Mouse (Mus musculus) stomach, postnatal 0 days (tissue): Measurements from ENCODE around the gene Smpx. TPM values are rescaled to one million over a fixed set of nuclear protein-coding genes. Genes with fewer than 3 reads are reported as not detected.
A peak's percentile ranks its signal among the peaks of the same experiment; 100 is the strongest.

Source experiments
- ATAC-seq: fragments of 200-750 bp; cut with Nextera tagmentation; 2 replicates; pipeline ENCODE4 v1.8.0; 2017; ENCODE audit not compliant: low FRiP score, low TSS enrichment
- DNase-seq: peaks from one replicate; pipeline ENCODE4 v3.0.0-alpha.2; 2016; ENCODE audit warnings: low spot score
- H3K27ac ChIP-seq: fragments of 300-500 bp; sonication (generic); replicated peaks from 2 replicates; pipeline ENCODE4 v1.5.1; 2014; ENCODE audit warnings: mild to moderate bottlenecking, control low read depth
- H3K27me3 ChIP-seq: fragments of 300-500 bp; sonication (generic); 2 replicates; pipeline ENCODE4 v1.6.1; 2014; ENCODE audit warnings: low read length; ENCODE audit not compliant: control insufficient read depth, insufficient read depth
- H3K36me3 ChIP-seq: fragments of 300-500 bp; sonication (generic); 2 replicates; pipeline ENCODE4 v1.6.1; 2014; ENCODE audit warnings: low read length, mixed read lengths; ENCODE audit not compliant: control insufficient read depth, insufficient read depth
- H3K4me1 ChIP-seq: fragments of 300-500 bp; sonication (generic); replicated peaks from 2 replicates; pipeline ENCODE4 v1.6.1; 2014; ENCODE audit warnings: antibody characterized with exemption; ENCODE audit not compliant: control insufficient read depth, insufficient read depth
- H3K4me2 ChIP-seq: fragments of 300-500 bp; sonication (generic); replicated peaks from 2 replicates; pipeline ENCODE4 v1.6.1; 2014; ENCODE audit warnings: low read depth, mild to moderate bottlenecking, control low read depth, moderate library complexity
- H3K4me3 ChIP-seq: fragments of 300-500 bp; sonication (generic); 2 replicates; pipeline ENCODE4 v1.5.1; 2014; ENCODE audit warnings: low read depth, low read length, control low read depth
- H3K9ac ChIP-seq: fragments of 300-500 bp; sonication (generic); 2 replicates; pipeline ENCODE4 v1.6.1; 2014; ENCODE audit warnings: mild to moderate bottlenecking, low read length, control low read depth, mixed read lengths
- H3K9me3 ChIP-seq: fragments of 300-500 bp; sonication (generic); 2 replicates; pipeline ENCODE4 v1.6.1; 2016; ENCODE audit warnings: low read length; ENCODE audit not compliant: control insufficient read depth
- CTCF ChIP-seq: IDR thresholded peaks from 2 replicates; pipeline ENCODE4 v1.5.1; 2016; ENCODE audit warnings: antibody characterized with exemption, low read depth, mild to moderate bottlenecking, moderate library complexity
- EP300 ChIP-seq: optimal IDR thresholded peaks from 2 replicates; pipeline ENCODE3; 2016; ENCODE audit warnings: antibody characterized with exemption
- WGBS: fragments of 180-500 bp; shearing (Covaris S2); extraction: QIAGEN DNeasy Blood & Tissue Kit; methylation state at CpG from one replicate; pipeline ENCODE4 v1.1.7; 2014; 5-methylcytosine and 5-hydroxymethylcytosine counted together
- polyA plus RNA-seq: library from polyadenylated mRNA; unstranded; fragments of >200 nt; fragmentation: Nextera tagmentation; extraction: Ambion mirVana; gene quantifications from 2 replicates; pipeline ENCODE4 v1.2.1, GENCODE M21; 2015

The Smpx gene
- 22.7 and 23.6 TPM in 2 replicates for polyA plus RNA-seq

- Histone ChIP-seq H3K4me3 (no peak within 1 kb of the TSS), H3K27ac (no peak within 1 kb of the TSS), H3K36me3 (no peaks in the 10 kb centered on the region), H3K4me2 (no peak within 1 kb of the TSS), H3K27me3 (no peaks in the 10 kb centered on the region), H3K9me3 (no peaks in the 10 kb centered on the region), H3K9ac (no peak within 1 kb of the TSS), H3K4me1 (no peaks in the 10 kb centered on the region)
- DNase-seq (no peak), ATAC-seq (no peak)
- 48% methylated on average over 8 of the region's 8 CpGs for WGBS
- TF ChIP-seq EP300 (no peak), CTCF (no peak)
Observed at GRCm38 (mm10) chrX:157698862-157699261, at the start of gene Smpx. Gene Smpx, plus strand, starts transcription at chrX:157698910.

- no peak for ATAC-seq
Observed at GRCm38 (mm10) chrX:157655047-157655446, 43.7 kb upstream of the Smpx start.

GRCm38 (mm10) chrX:157657356-157657755 is 41.4 kb upstream of the Smpx start:
- Histone ChIP-seq H3K9me3 (no peaks in the 10 kb centered on the region), H3K36me3 (no peaks in the 10 kb centered on the region), H3K4me3 (no peak overlapping the region), H3K4me2 (no peak overlapping the region), H3K4me1 (no peaks in the 10 kb centered on the region), H3K9ac (no peak overlapping the region), H3K27ac (no peak overlapping the region), H3K27me3 (no peaks in the 10 kb centered on the region)
- TF ChIP-seq CTCF (no peak), EP300 (no peak)
- no peak for DNase-seq
- no peak for ATAC-seq

More at GRCm38 (mm10) chrX:157655047-157655446, 43.7 kb upstream of the Smpx start:
- no peak overlapping the region for H3K27ac ChIP-seq
- H3K9me3 ChIP-seq: no peaks in the 10 kb centered on the region
- H3K4me1 ChIP-seq: no peaks in the 10 kb centered on the region
- H3K27me3 ChIP-seq: no peaks in the 10 kb centered on the region
- TF ChIP-seq EP300: no peak
- TF ChIP-seq CTCF: no peak
- H3K9ac ChIP-seq: no peak overlapping the region
- no peak overlapping the region for H3K4me2 ChIP-seq
- no peak for DNase-seq
- no peak overlapping the region for H3K4me3 ChIP-seq
- no peaks in the 10 kb centered on the region for H3K36me3 ChIP-seq

- WGBS: 80% methylated on average over 2 of the region's 2 CpGs
- H3K4me1 ChIP-seq: no peaks in the 10 kb centered on the region
- TF ChIP-seq EP300: no peak
- TF ChIP-seq CTCF: peak; percentile 39
- H3K27ac ChIP-seq: no peak overlapping the region
- H3K4me2 ChIP-seq: no peak overlapping the region
- H3K9ac ChIP-seq: no peak overlapping the region
- no peaks in the 10 kb centered on the region for H3K36me3 ChIP-seq
- no peak for ATAC-seq
- no peak overlapping the region for H3K4me3 ChIP-seq
- H3K27me3 ChIP-seq: no peaks in the 10 kb centered on the region
- DNase-seq: no peak
- H3K9me3 ChIP-seq: no peaks in the 10 kb centered on the region
Observed at GRCm38 (mm10) chrX:157671820-157672219, 26.9 kb upstream of the Smpx start.

GRCm38 (mm10) chrX:157674667-157675350 is 23.9 kb upstream of the Smpx start:
- TF ChIP-seq CTCF: no peak
- no peak for TF ChIP-seq EP300
- H3K27me3 ChIP-seq: no peaks in the 10 kb centered on the region
- no peaks in the 10 kb centered on the region for H3K9me3 ChIP-seq
- H3K36me3 ChIP-seq: no peaks in the 10 kb centered on the region
- no peak for ATAC-seq
- no peak overlapping the region for H3K4me3 ChIP-seq
- 62% methylated on average over 3 of the region's 3 CpGs for WGBS
- no peaks in the 10 kb centered on the region for H3K4me1 ChIP-seq
- H3K9ac ChIP-seq: no peak overlapping the region
- no peak overlapping the region for H3K27ac ChIP-seq
- no peak overlapping the region for H3K4me2 ChIP-seq
- DNase-seq: no peak

- H3K4me3 ChIP-seq: no peak overlapping the region
- H3K4me2 ChIP-seq: no peak overlapping the region
- no peaks in the 10 kb centered on the region for H3K9me3 ChIP-seq
- no peak overlapping the region for H3K9ac ChIP-seq
- TF ChIP-seq CTCF (no peak), EP300 (no peak)
- no peaks in the 10 kb centered on the region for H3K4me1 ChIP-seq
- no peak for DNase-seq
- H3K36me3 ChIP-seq: no peaks in the 10 kb centered on the region
- WGBS: 47% methylated on average over 4 of the region's 4 CpGs
- ATAC-seq: no peak
- H3K27ac ChIP-seq: no peak overlapping the region
- H3K27me3 ChIP-seq: no peaks in the 10 kb centered on the region
Observed at GRCm38 (mm10) chrX:157691186-157691585, 7.5 kb upstream of the Smpx start.
